Mouse (Mus musculus) forebrain, embryonic 11.5 days (tissue): Measurements from ENCODE around the gene Prkcb. TPM values are rescaled to one million over a fixed set of nuclear protein-coding genes. Genes with fewer than 3 reads are reported as not detected.

ENCODE experiments used
- ATAC-seq: fragments of 200-750 bp; cut with Nextera tagmentation; replicated peaks from 2 replicates; pipeline ENCODE4 v1.8.0; 2017; ENCODE audit warnings: moderate TSS enrichment; ENCODE audit not compliant: low FRiP score
- DNase-seq: peaks from one replicate; pipeline ENCODE4 v3.0.0-alpha.2; 2017; ENCODE audit warnings: low spot score
- H3K27ac ChIP-seq: fragments of 300-500 bp; sonication (generic); 2 replicates; pipeline ENCODE4 v1.5.1; 2014; ENCODE audit warnings: low read depth, low read length
- H3K27me3 ChIP-seq: fragments of 300-500 bp; sonication (generic); 2 replicates; pipeline ENCODE4 v1.6.1; 2014; ENCODE audit warnings: mild to moderate bottlenecking, low read length, mixed read lengths; ENCODE audit not compliant: control insufficient read depth, insufficient read depth
- H3K36me3 ChIP-seq: fragments of 300-500 bp; sonication (generic); 2 replicates; pipeline ENCODE4 v1.6.1; 2014; ENCODE audit warnings: mild to moderate bottlenecking, low read length, moderate library complexity, mixed read lengths; ENCODE audit not compliant: control insufficient read depth, insufficient read depth
- H3K4me1 ChIP-seq: fragments of 300-500 bp; sonication (generic); replicated peaks from 2 replicates; pipeline ENCODE4 v1.6.1; 2014; ENCODE audit warnings: low read length, mixed read lengths; ENCODE audit not compliant: control insufficient read depth, insufficient read depth
- H3K4me2 ChIP-seq: fragments of 300-500 bp; sonication (generic); 2 replicates; pipeline ENCODE4 v1.6.1; 2014; ENCODE audit warnings: low read depth, mild to moderate bottlenecking, low read length, moderate library complexity, mixed read lengths; ENCODE audit not compliant: severe bottlenecking
- H3K4me3 ChIP-seq: fragments of 300-500 bp; sonication (generic); 2 replicates; pipeline ENCODE4 v1.5.1; 2014; ENCODE audit warnings: low read depth, low read length
- H3K9ac ChIP-seq: fragments of 300-500 bp; sonication (generic); 2 replicates; pipeline ENCODE4 v1.6.1; 2014; ENCODE audit warnings: low read length
- H3K9me3 ChIP-seq: fragments of 300-500 bp; sonication (generic); 2 replicates; pipeline ENCODE4 v1.6.1; 2016; ENCODE audit warnings: low read length, mixed read lengths; ENCODE audit not compliant: control insufficient read depth
- WGBS: fragments of 180-500 bp; shearing (Covaris S2); extraction: QIAGEN DNeasy Blood & Tissue Kit; methylation state at CpG from one replicate; pipeline ENCODE4 v1.1.7; 2014; 5-methylcytosine and 5-hydroxymethylcytosine counted together
- polyA plus RNA-seq: library from polyadenylated mRNA; unstranded; fragments of >200 nt; fragmentation: Nextera tagmentation; extraction: Ambion mirVana; gene quantifications from 2 replicates; pipeline ENCODE4 v1.2.1, GENCODE M21; 2014

The Prkcb gene
- polyA plus RNA-seq, 1 experiment from 2014 or later: 10.0 TPM

DNA sequence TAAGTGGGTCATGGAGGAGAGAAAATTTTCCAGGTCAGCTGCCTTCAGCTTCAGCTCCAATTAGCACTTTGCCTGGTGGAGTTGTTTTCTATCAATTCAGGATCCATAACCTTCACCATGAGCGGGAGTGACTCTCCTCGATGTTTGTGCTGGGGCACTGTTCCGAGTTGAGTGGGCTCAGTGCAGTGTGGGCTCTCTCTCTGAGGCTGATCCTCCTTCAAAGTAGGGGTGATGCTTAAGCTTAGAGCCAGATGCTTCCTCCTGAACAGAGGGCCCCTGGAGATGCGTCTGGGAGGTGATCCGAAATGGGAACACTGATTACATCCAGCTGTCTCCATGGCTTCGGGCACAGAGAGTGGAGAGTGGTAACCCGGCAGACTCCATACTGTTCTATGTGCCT, 308.8 kb downstream of the Prkcb start:
- whole genome bisulfite sequencing: 79% methylated on average over 7 of the region's 7 CpGs
- Histone ChIP-seq H3K9me3 (no peaks in the 10 kb centered on the region), H3K4me1 (no peaks in the 10 kb centered on the region), H3K36me3 (no peaks in the 10 kb centered on the region), H3K27me3 (no peaks in the 10 kb centered on the region), H3K4me2 (no peak overlapping the region), H3K27ac (no peak overlapping the region), H3K9ac (no peak overlapping the region), H3K4me3 (no peak overlapping the region)
- DNase-seq (no peak), ATAC-seq (no peak)

DNA sequence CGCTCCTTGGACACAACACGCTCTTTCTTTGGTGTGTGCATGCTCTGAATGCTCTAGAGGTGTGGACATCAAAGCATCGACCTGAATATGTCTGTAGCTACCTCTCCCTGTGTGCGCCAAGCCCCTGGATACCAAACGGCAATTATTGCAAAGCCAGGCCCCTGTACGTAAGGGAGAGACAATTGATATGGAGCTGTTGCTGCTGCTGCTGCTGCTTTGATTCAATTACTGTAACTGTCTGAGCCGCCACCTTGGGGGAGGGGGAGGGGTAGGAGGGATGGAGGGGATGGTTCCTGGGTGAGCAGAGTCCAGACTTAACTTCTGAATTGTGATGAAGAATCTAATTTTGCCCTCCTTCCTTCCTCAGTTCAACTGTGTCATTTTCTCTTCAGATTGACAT, 312.3 kb downstream of the Prkcb start:
- no peak for ATAC-seq
- 77% methylated on average over 7 of the region's 7 CpGs for WGBS
- Histone ChIP-seq H3K4me1 (no peaks in the 10 kb centered on the region), H3K4me2 (no peak overlapping the region), H3K27ac (no peak overlapping the region), H3K27me3 (no peaks in the 10 kb centered on the region), H3K4me3 (no peak overlapping the region), H3K36me3 (no peaks in the 10 kb centered on the region), H3K9ac (no peak overlapping the region), H3K9me3 (no peaks in the 10 kb centered on the region)
- DNase-seq: no peak

GRCm38 (mm10) chr7:122605066-122605465, 316.5 kb downstream of the Prkcb start:
- no peak overlapping the region for H3K4me3 ChIP-seq
- DNase-seq: no peak
- H3K27me3 ChIP-seq: no peaks in the 10 kb centered on the region
- H3K4me2 ChIP-seq: no peak overlapping the region
- H3K9me3 ChIP-seq: no peaks in the 10 kb centered on the region
- 83% methylated on average over 5 of the region's 5 CpGs for WGBS
- H3K4me1 ChIP-seq: no peaks in the 10 kb centered on the region
- no peak for ATAC-seq
- no peak overlapping the region for H3K9ac ChIP-seq
- H3K27ac ChIP-seq: no peak overlapping the region
- no peaks in the 10 kb centered on the region for H3K36me3 ChIP-seq

DNA sequence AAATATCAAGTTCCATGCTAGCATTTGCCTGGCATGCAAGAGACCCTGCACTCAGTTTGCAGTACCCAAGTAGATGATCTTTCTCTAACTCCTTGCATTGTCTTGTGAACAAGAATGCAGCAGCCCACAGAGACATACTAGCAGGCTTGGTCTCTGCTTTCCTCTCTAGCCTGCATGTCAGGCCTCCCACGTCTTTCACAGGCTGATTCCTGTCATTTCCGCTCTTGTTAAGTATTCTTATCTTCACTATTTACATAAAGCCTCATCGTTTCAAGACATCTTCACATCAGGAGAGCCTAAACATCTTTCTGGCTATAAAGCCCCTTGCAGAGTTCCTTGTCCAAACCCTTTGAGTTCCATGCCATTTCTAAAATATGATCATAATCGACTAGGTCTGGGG, 320.9 kb downstream of the Prkcb start:
- H3K27me3 ChIP-seq: no peaks in the 10 kb centered on the region
- 89% methylated on average over 4 of the region's 4 CpGs for WGBS
- no peaks in the 10 kb centered on the region for H3K36me3 ChIP-seq
- H3K9ac ChIP-seq: no peak overlapping the region
- no peaks in the 10 kb centered on the region for H3K9me3 ChIP-seq
- no peak overlapping the region for H3K4me3 ChIP-seq
- H3K4me1 ChIP-seq: no peaks in the 10 kb centered on the region
- H3K27ac ChIP-seq: no peak overlapping the region
- ATAC-seq (no peak), DNase-seq (no peak)
- H3K4me2 ChIP-seq: no peak overlapping the region

DNA sequence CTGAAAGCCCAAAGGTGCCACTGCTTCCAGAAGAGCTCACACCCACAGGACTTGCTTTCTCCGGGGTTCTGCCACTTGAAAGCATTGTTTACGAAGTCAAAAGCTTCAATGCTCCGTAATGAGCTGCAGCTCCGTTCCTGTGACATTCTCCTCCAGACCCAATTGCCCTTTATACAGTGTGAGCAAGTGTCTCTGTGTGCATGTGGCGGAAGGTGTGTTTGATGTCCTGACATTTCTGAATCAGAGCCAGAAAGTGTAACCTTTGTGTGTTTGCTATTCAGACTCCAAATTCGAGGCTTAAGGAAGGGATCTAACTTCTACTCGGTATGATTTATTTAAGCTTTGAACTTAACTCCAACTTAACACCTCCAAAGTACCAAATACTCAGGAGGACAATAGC, 321.6 kb downstream of the Prkcb start:
- 75% methylated on average over 7 of the region's 7 CpGs for WGBS
- DNase-seq (no peak), ATAC-seq (no peak)
- H3K4me1 ChIP-seq: no peaks in the 10 kb centered on the region
- H3K4me2 ChIP-seq: no peak overlapping the region
- H3K27me3 ChIP-seq: no peaks in the 10 kb centered on the region
- no peak overlapping the region for H3K4me3 ChIP-seq
- H3K27ac ChIP-seq: no peak overlapping the region
- H3K9me3 ChIP-seq: no peaks in the 10 kb centered on the region
- no peak overlapping the region for H3K9ac ChIP-seq
- no peaks in the 10 kb centered on the region for H3K36me3 ChIP-seq

DNA sequence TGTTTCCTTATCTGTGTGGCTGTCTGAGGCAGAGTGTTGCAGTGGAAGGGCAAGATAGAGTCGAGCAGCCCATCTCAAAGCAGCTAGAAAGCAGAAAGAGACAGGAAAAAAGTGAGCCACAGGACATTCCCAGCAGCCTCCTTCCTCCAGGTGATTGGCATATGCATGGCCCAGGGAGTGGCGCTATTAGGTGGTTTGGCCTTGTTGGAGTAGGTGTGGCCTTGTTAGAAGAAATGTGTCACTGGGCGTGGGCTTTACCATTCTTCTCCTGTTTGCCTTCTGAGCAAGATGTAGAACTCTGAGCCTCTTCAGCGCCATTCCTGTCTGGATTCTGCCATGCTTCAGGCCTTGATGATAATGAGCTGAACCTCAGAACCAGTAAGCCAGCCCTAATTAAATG, 325.3 kb downstream of the Prkcb start:
- DNase-seq (no peak), ATAC-seq (no peak)
- WGBS: 83% methylated on average over 4 of the region's 4 CpGs
- Histone ChIP-seq H3K4me2 (no peak overlapping the region), H3K9me3 (no peaks in the 10 kb centered on the region), H3K27me3 (no peaks in the 10 kb centered on the region), H3K9ac (no peak overlapping the region), H3K27ac (no peak overlapping the region), H3K4me3 (no peak overlapping the region), H3K4me1 (no peaks in the 10 kb centered on the region), H3K36me3 (no peaks in the 10 kb centered on the region)

- H3K4me3 ChIP-seq: no peak overlapping the region
- WGBS: 25% methylated on average over 9 of the region's 9 CpGs
- ATAC-seq: peak; percentile 39; the same call in 1 of the 2 replicates
- H3K36me3 ChIP-seq: no peaks in the 10 kb centered on the region
- no peak for DNase-seq
- H3K4me1 ChIP-seq: no peaks in the 10 kb centered on the region; the same call in 1 of the 2 replicates
- no peak overlapping the region for H3K9ac ChIP-seq
- H3K27ac ChIP-seq: no peak overlapping the region
- H3K4me2 ChIP-seq: no peak overlapping the region
- no peaks in the 10 kb centered on the region for H3K9me3 ChIP-seq
- H3K27me3 ChIP-seq: no peaks in the 10 kb centered on the region
Measured at GRCm38 (mm10) chr7:122622125-122622774, 333.7 kb downstream of the Prkcb start.

DNA sequence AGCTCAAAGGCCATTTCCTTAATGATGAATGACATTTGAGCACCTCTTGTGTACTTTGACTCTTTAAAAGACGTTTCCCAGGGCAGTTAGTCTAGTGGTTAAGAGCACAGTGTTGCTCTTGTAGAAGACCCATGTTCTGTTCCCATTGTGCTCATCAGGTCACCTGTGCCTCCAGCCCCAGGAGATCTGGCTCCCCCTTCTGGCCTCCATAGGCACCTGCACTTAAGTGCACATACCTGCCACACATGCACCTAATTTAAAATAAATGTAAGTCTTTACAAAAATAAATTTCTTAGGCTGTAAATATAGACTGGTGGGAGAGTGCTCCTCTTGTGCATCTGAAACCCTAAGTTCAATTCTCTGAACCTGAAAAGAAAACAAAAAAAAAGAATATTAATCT, 335.2 kb downstream of the Prkcb start:
- H3K4me2 ChIP-seq: no peak overlapping the region
- H3K9me3 ChIP-seq: no peaks in the 10 kb centered on the region
- ATAC-seq: no peak
- no peak overlapping the region for H3K4me3 ChIP-seq
- no peaks in the 10 kb centered on the region for H3K27me3 ChIP-seq
- no peak for DNase-seq
- WGBS: 61% methylated on average over 1 of the region's 1 CpGs
- no peaks in the 10 kb centered on the region for H3K36me3 ChIP-seq
- no peaks in the 10 kb centered on the region; the same call in 1 of the 2 replicates for H3K4me1 ChIP-seq
- no peak overlapping the region for H3K27ac ChIP-seq
- no peak overlapping the region for H3K9ac ChIP-seq

- no peak for DNase-seq
- Histone ChIP-seq H3K9me3 (no peaks in the 10 kb centered on the region), H3K27ac (no peak overlapping the region), H3K9ac (no peak overlapping the region), H3K4me1 (no peaks in the 10 kb centered on the region), H3K27me3 (no peaks in the 10 kb centered on the region), H3K4me3 (no peak overlapping the region), H3K4me2 (no peak overlapping the region), H3K36me3 (no peaks in the 10 kb centered on the region)
- no peak for ATAC-seq
- WGBS: 95% methylated on average over 5 of the region's 5 CpGs
Measured at GRCm38 (mm10) chr7:122628050-122628449, 339.5 kb downstream of the Prkcb start.
